Mouse (Mus musculus): ENCODE results near the gene Arfgef3.

DNA sequence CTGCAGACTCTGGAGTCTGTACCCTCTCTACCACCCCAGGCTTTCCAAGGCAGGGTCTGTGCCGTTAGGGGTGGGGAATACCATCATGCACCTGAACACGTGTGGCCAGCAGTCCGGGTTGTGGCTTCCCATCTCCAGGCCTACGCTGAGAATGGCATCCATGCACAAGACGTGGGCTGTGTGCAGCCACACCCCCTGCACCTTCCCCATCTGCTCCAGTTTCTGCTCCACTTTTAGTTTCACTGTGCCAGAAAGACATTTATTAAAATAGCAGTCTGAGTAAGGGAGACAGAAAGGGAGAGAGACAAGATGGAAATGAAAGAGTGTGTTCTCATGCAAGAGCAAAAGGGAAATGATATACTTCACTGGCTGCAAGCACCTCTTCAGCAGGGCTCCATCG lies 116.2 kb downstream of the Arfgef3 start:
- TF ChIP-seq CTCF (IDR thresholded peaks at IDR 0.05; ENCODE audit: insufficient read depth, low read depth, low read length) (no peak), POLR2A (IDR thresholded peaks at IDR 0.05; ENCODE audit: insufficient read depth, low read depth, low read length) (no peak)

Measured in olfactory bulb, adult 2 months (tissue).